Mouse (Mus musculus) skeletal muscle tissue, adult 2 months (tissue): ENCODE measurements at regions not wholly inside any gene's neighbourhood (a gene's known extent, or its start where the extent isn't known, plus 50 kb on each side); places are given as distances from the start of the nearest gene placed in this dataset.
A peak's percentile ranks its signal among the peaks of the same experiment; 100 is the strongest.
"Not testable (repeated sequence)": the region's sequence is repeated elsewhere in the genome, so short reads cannot be mapped to it uniquely, and the experiment has no call there.

Source experiments
- DNase-seq: peaks from one replicate; pipeline ENCODE4 v3.0.0-alpha.2; 2012; ENCODE audit warnings: low read depth, low spot score

DNA sequence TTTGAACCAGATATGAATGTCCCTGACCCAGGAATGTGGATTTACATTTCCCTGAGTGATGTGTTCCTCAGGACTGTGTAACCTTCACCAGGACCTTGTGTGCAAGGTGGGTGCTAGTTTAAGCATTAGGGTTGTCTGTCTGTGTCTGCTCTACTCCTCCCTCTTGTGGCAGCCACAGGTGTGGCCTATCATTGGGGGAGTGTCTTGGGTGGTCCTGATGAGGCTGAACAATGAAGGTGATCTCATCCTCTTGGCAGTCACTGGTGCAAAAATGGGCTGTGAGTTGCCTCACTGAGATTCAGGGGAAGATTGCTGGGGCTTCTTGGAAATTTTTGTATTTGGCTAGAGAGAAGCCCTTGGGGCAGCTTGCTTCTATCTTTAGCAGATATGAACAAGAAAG is 179.4 kb upstream of the Ube2e1 start:
- DNase-seq, result peak; percentile 54

DNA sequence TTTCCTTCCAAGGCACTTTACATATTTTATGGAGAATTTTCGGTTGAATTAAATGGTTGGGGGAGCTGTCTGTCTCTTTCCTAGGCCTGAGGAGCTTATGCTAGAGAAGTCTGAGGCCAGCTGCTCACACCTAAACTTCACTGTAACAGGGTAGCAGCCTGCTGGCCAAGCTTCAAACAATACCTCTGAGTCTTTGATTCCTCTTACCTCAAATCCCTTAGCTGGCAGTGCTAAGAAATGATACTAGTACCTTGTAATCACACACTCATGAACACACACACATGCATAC is 176.6 kb upstream of the Ube2e1 start:
- DNase-seq, result no peak

DNA sequence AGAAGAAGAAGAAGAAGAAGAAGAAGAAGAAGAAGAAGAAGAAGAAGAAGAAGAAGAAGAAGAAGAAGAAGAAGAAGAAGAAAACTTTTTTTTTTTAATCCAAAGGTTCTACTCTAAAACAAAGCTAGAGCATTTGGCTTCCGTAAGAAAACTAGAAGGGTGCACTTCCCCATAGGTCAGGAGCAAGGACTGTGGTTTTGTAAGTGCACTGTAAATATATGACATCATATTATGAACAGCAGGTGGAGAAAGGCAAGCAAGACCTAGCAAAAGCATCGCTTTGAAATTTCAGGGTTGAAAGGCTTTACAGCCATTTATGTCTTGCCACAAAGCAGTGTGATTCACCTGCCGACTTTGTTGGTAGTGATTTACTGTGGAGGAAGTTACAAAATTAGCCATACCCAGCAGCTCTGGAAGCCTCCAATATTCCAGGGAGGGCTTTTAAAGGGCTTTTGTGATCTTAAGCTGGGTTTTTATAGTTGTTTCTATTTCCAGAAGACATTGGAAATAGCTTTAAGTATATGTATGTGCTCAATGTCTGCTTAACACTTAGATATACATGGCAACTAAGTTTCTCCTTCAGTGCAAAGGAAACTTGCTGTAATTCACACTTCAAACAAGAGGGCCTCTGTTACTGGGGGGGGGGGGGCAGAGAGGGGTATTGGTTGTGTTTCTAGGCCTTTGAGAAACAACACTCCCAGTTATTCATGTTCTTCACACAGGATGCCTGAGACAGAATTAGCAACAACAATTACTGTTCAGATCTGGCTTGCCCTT is 176.1 kb upstream of the Ube2e1 start:
- no peak for DNase-seq

DNA sequence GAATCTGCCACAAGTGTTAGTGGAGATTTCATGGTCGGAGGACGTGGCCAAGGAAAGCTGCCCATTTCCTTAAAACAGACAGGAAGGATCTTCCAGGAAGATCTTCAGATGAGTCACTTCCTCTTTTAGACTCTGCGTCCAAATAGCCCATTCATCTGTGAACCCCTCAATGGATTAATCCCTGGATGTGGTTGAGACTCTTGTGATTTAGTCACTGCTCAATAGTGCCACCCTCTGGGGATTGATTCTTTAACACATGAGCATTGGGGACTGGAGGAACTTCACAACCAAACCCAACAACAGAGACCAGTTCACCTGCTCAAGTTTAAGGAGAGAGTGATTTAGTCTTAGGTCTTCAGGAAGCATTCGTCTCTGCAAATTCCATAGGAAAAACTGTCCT is 174.5 kb upstream of the Ube2e1 start:
- DNase-seq, result no peak

DNA sequence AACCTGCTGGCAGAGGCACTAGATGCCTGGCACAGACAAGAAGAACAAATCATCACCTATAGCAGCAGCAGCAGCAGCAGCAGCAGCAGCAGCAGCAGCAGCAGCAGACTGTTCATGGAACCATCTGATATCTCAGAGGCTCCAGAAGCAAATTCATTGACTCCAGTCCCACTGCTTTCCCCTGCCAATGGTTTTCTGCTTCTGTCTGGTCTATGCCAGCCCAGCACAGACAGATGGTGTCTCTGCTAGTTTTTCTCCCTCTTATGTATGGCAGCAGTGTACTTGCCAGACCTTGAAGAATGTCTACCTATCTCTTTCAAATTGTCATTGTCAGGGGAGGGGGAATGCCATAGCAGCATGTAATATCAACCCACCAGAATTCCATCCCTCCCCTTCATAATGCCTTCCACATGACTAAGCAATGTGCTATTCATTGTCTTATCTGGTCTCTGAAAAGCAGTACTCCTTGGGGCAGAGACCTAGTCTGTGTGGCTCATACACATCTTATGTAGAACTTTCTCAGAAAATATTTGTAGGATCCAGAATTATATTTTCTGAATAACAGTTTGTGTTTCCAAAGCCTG is 168.7 kb upstream of the Ube2e1 start:
- DNase-seq, result no peak

GRCm38 (mm10) chr14:18494048-18494447 is 162.4 kb upstream of the Ube2e1 start:
- DNase-seq, result no peak

DNA sequence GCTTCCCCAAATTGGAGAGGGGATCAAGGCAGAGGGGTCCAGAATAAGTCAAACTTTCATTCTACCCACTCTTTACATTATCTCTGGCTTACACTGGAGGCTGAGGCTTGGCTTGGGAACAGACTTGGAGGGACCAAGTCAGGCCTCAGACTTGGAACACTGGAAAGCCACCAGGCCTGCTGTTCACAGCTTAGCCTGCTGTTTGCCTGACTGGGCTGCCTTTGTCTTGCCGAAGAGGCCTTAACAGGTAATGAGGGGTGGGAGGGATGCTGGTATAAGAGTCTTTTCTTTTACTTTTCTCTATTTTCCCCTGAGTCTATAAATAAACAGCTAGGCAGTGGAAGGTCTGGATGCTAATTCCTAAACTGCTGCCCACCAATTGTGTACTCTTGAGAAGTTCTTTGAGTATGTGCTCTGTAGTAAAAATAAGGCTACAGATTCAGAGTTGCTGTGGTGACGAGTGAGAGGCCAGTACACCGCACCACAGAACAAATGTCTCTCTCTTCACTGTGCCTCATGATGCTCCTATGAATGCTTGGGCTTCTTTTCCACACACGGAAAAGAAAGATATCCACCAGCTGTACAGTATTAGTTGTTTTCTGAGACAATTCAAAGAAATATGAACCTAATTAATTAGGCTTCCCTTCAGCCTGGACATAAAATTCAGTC is 154.6 kb upstream of the Ube2e1 start:
- no peak for DNase-seq

DNA sequence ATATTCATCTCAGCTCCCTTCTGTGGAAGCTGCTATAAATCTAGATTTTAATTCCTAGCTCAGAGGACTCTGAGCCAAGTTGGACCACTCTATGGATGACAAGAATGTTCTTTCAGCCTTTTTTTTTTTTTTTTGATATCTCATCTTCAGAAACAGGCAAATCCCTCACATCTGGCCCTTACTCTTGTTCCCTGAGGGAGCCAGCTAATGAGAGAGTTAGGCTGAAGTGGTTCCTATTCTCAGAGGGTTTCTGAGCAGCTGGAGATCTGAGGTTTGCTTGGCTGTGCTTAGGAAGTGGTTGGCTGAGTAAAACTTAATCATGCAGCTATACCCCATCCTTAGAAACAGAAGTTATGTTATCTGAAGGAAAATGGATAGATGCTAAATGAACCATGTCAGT is 153.9 kb upstream of the Ube2e1 start:
- DNase-seq, result peak; percentile 54

GRCm38 (mm10) chr14:18476795-18477320 is 145.2 kb upstream of the Ube2e1 start:
- peak; percentile 37 for DNase-seq

- DNase-seq, result peak; percentile 76
Observed at GRCm38 (mm10) chr14:18468611-18469010, 137.0 kb upstream of the Ube2e1 start.

DNA sequence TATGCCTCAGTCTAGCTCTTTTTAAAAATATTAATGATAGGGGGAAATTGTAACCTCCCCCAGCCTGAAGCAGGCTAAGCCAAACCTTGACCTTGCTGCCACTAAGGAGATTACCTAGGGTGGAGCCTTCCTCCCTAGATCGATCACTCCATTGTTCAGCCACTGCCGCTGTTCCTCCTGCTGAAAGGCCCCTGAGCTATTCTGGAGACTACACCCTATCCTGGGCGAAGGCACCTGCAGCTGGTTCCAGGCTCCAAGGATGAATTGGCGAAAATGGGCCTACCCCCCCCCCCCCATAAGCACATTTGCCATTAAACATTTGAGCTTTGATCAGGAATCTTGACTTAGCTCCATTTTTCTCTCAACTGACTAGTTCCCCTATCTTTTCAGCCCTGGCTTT is 135.2 kb upstream of the Ube2e1 start:
- not testable (repeated sequence) for DNase-seq

DNA sequence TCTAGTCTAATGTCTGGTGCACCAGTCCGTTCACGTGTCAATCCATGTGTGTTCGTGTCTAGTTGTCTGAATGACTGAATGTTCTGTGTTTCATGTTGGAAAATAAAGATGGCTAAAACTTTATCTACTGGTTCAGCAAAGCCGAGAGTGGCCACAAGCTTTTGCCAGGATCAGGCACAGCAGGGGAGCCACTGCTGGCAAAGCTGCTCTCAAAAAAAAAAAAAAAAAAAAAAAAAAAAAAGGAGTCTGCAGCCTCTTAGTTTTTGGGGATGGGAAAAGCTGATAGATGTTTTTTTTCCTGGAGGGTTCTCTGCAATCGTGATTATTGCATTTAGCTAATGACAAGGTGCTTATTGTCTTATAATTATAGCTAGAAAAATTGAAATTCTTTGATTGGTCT is 132.5 kb upstream of the Ube2e1 start:
- not testable (repeated sequence) for DNase-seq

DNA sequence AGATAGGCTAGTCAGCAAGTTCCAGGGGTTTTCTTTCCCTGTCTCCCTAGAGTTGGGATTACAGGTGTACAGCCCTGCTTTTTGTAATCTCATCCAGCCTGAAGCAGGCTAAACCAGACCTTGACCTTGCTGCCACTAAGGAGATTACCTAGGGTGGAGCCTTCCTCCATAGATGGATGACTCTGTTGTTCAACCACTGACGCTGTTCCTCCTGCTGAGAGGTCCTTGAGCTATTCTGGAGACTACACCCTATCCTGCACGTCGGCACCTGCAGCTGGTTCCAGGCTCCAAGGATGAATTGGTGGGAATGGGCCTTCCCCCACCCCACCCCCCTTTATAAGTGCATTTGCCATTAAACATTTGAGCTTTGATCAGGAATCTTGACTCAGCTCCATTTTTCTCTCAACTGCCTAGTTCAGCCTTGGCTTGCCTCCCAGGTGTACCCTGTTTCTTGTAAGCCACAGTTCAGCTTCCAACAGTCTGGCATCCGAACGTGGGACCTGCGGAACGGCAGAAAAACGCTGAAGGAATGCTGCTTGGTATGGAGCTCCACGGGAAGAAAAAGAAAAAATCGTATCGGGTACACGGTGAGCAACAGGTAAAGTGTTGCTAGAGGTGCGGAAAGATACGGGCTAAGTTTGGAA is 131.7 kb upstream of the Ube2e1 start:
- DNase-seq, result no peak

GRCm38 (mm10) chr14:18462381-18462780 is 130.7 kb upstream of the Ube2e1 start:
- peak; percentile 78 for DNase-seq

DNA sequence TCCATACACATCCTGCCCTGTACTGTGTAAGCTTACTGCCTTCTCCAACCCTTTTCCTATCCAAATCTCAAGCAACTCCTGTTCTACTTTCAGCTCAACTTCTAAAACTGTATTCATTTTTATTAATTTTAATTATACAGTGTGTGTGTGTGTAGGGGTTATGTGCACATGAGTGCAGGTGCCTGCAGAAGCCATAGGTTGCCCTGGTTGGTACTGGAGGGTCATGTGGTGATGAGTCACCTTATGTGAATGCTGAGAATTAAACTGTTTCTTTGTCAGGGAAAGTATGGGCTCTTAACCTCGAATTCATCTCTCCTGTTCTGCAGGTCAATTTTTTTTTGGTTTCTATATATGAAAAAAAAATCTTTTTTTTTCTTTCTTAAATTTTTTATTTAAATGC is 117.0 kb upstream of the Ube2e1 start:
- no peak for DNase-seq

GRCm38 (mm10) chr14:18444492-18444891 is 112.8 kb upstream of the Ube2e1 start:
- no peak for DNase-seq

DNA sequence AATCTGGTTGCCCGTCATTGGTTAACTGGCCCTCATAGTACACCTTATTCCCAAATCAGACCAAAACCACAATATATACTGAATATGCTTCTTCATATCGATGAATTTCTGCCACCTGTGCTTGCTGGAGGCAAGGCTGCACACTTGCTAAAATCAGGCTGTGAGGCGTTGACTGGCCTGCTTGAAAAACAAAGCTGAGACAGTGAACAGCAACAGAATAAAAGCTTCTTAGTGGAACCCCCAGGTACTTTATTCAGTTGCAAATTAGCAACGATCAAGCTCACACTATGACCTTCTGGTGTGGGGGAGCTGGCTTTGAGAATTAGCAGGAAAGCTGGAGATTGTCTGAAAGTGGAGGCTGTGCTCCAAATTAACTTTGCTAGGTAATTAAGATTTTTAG is 97.3 kb upstream of the Ube2e1 start:
- not testable (repeated sequence) for DNase-seq

- no peak for DNase-seq
Observed at GRCm38 (mm10) chr14:18425887-18426286, 94.2 kb upstream of the Ube2e1 start.

DNA sequence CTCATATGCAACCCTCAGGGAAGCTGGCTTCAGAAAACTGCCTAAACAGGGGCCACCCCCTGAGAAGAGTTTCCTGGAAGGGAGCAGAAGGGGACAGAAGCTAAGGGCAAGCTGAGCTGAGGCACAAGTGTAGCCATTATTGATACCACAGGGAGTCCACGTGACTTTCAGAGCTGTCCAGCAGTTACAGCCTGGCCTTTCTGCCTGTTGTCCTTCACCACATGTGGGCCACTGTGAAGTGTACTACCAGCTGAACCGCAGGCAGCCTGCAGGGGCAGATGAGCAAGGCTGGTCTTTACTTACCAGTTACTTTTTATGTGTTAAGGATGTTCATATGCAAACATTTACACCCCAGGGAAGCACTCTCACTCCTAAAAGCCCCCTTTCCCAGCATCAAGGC is 85.2 kb upstream of the Ube2e1 start:
- peak; percentile 58 for DNase-seq

DNA sequence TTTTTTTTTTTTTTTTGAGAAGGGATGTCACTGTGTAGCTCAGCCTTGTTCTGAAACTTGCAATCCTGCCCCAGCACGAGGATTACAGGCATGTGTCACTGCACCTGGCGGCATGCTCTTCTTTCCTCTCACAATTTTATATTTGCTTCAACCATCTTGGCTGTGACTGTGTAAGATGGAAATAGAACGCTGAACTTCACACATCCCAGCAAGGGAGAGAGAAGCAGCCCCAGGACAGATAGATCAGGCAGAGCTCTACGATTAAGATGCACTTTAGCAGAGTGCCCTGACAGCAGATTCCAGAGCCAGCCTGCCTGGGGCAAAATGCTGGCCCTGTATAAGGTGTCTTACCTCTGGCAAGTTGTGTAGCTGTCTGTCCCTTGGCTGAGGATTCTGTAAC is 84.7 kb upstream of the Ube2e1 start:
- DNase-seq, result peak; percentile 84

DNA sequence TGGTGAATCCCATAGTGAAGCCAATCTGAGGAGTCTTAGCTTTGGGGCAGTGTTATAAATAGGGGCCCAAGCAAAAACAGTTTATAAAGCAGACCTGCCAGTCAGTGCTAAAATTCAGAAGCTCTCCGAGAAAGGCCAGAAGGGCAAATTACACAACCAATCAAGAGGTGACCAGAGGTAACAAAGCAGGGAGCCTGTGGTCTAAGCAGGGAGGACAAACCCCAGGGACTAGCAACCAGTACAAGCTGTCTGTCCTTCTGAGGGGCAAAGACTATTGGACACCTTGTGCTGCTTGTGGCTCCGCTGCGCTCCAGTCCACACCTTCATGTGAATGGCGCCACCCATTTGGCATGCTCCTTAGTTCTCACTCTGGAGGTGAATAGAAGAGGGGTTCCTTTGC is 67.3 kb upstream of the Ube2e1 start:
- DNase-seq, result no peak

- no peak for DNase-seq
Observed at GRCm38 (mm10) chr14:18396206-18396764, 64.6 kb upstream of the Ube2e1 start.
